Mouse (Mus musculus) hindbrain, embryonic 11.5 days (tissue): ENCODE results near the gene Thnsl1. TPM values are rescaled to one million over a fixed set of nuclear protein-coding genes. Genes with fewer than 3 reads are reported as not detected.

Experiments used
- ATAC-seq: fragments of 200-750 bp; cut with Nextera tagmentation; 2 replicates; pipeline ENCODE4 v1.8.0; 2017; ENCODE audit warnings: mild to moderate bottlenecking, moderate TSS enrichment, moderate library complexity; ENCODE audit not compliant: low FRiP score
- DNase-seq: peaks from one replicate; pipeline ENCODE4 v3.0.0-alpha.2; 2015; ENCODE audit warnings: low spot score
- H3K27ac ChIP-seq: fragments of 300-500 bp; sonication (generic); 2 replicates; pipeline ENCODE4 v1.5.1; 2014; ENCODE audit warnings: mild to moderate bottlenecking, low read depth, low read length
- H3K27me3 ChIP-seq: fragments of 300-500 bp; sonication (generic); 2 replicates; pipeline ENCODE4 v1.6.1; 2014; ENCODE audit warnings: mild to moderate bottlenecking, low read length, moderate library complexity, mixed read lengths; ENCODE audit not compliant: control insufficient read depth, insufficient read depth
- H3K36me3 ChIP-seq: fragments of 300-500 bp; sonication (generic); 2 replicates; pipeline ENCODE4 v1.6.1; 2014; ENCODE audit warnings: mild to moderate bottlenecking, low read length, moderate library complexity, mixed read lengths; ENCODE audit not compliant: control insufficient read depth, insufficient read depth
- H3K4me1 ChIP-seq: fragments of 300-500 bp; sonication (generic); replicated peaks from 2 replicates; pipeline ENCODE4 v1.6.1; 2014; ENCODE audit warnings: low read length, mixed read lengths; ENCODE audit not compliant: control insufficient read depth, insufficient read depth
- H3K4me2 ChIP-seq: fragments of 300-500 bp; sonication (generic); replicated peaks from 2 replicates; pipeline ENCODE4 v1.6.1; 2014; ENCODE audit warnings: mild to moderate bottlenecking, low read depth, low read length
- H3K4me3 ChIP-seq: fragments of 300-500 bp; sonication (generic); 2 replicates; pipeline ENCODE4 v1.5.1; 2014; ENCODE audit warnings: low read depth, low read length
- H3K9ac ChIP-seq: fragments of 300-500 bp; sonication (generic); 2 replicates; pipeline ENCODE4 v1.6.1; 2014; ENCODE audit warnings: low read depth, low read length
- H3K9me3 ChIP-seq: fragments of 300-500 bp; sonication (generic); 2 replicates; pipeline ENCODE4 v1.6.1; 2016; ENCODE audit warnings: low read length; ENCODE audit not compliant: control insufficient read depth
- WGBS: fragments of 180-500 bp; shearing (Covaris S2); extraction: QIAGEN DNeasy Blood & Tissue Kit; methylation state at CpG from one replicate; pipeline ENCODE4 v1.1.7; 2014; 5-methylcytosine and 5-hydroxymethylcytosine counted together
- polyA plus RNA-seq: library from polyadenylated mRNA; unstranded; fragments of >200 nt; fragmentation: Nextera tagmentation; extraction: Ambion mirVana; gene quantifications from 2 replicates; pipeline ENCODE4 v1.2.1, GENCODE M21; 2014

The Thnsl1 gene
- polyA plus RNA-seq, 1 experiment from 2014 or later, result 16.2 TPM

DNA sequence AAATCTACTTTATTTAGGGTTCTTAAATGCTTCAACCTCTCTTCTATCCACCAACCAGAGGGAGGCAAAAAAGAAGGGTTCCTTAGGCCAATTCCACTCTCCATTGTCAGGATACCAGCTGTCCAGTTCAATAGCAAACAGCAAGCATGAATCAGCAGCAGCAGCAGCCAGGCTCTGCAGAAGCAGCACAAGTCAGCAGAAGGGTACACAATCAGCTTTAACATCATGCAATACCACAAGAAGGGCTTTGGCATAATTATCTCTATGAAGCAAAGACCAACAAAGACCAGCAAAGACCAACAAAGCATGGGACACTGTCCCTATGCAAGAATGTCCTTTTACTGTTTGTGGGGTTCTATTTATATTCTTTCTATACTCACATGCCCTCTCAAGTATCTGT lies 48.8 kb downstream of the Thnsl1 start:
- Histone ChIP-seq H3K4me3 (no peak overlapping the region), H3K27me3 (no peaks in the 10 kb centered on the region), H3K9ac (no peak overlapping the region), H3K27ac (no peak overlapping the region), H3K4me2 (no peak overlapping the region), H3K4me1 (no peaks in the 10 kb centered on the region), H3K9me3 (no peaks in the 10 kb centered on the region), H3K36me3 (no peaks in the 10 kb centered on the region)
- ATAC-seq, result no peak
- no peak for DNase-seq

DNA sequence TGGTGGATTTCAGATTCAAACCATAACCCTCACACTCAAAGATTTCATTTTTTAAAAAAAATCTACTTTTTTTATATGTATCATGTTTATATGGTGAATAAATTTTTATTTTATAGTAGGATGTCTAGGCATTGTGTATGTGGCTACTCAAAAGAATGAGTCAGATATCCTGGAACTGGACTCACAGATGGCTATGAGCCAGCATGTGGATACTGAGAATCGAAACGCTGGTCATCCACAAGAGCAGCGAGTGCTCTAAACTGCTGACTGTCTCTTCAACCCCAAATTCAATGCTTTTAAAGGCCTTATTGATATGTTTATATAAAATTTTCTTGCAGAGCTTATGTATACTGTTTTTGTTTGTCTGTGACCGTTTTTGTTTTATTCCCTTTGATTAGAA lies 52.8 kb downstream of the Thnsl1 start:
- WGBS, result 95% methylated on average over 4 of the region's 4 CpGs

DNA sequence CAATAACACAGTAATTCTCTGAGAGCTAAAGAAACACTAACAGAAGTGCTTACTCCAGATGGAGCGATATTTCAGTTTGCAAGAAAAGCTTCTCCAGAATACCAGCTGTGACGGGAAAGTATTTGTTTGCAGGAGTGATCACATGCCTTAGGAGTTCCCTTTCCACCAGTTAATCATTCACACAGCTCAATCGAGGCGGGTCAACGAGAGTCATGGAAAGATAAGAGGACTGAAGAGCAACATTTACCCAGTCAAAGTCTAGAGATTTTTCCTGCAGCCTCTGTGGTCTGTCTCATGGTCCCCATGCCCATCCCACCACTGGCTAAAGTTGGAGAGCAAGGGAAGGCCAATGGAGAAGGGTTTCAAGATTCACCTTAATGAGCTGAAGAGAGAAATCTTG lies 53.6 kb downstream of the Thnsl1 start:
- H3K4me3 ChIP-seq, result no peak overlapping the region
- H3K27ac ChIP-seq, result no peak overlapping the region
- no peak for ATAC-seq
- no peak for DNase-seq
- no peaks in the 10 kb centered on the region for H3K27me3 ChIP-seq
- no peak overlapping the region for H3K4me2 ChIP-seq
- H3K9me3 ChIP-seq, result no peaks in the 10 kb centered on the region
- H3K4me1 ChIP-seq, result no peaks in the 10 kb centered on the region
- H3K36me3 ChIP-seq, result no peaks in the 10 kb centered on the region
- 65% methylated on average over 5 of the region's 5 CpGs for WGBS
- H3K9ac ChIP-seq, result no peak overlapping the region

More for the DNA sequence above, 52.8 kb downstream of the Thnsl1 start:
- no peaks in the 10 kb centered on the region for H3K4me1 ChIP-seq
- no peak overlapping the region for H3K4me3 ChIP-seq
- H3K36me3 ChIP-seq, result no peaks in the 10 kb centered on the region
- DNase-seq, result no peak
- H3K9ac ChIP-seq, result no peak overlapping the region
- no peak overlapping the region for H3K27ac ChIP-seq
- ATAC-seq, result no peak
- H3K9me3 ChIP-seq, result no peaks in the 10 kb centered on the region
- no peak overlapping the region for H3K4me2 ChIP-seq
- no peaks in the 10 kb centered on the region for H3K27me3 ChIP-seq

DNA sequence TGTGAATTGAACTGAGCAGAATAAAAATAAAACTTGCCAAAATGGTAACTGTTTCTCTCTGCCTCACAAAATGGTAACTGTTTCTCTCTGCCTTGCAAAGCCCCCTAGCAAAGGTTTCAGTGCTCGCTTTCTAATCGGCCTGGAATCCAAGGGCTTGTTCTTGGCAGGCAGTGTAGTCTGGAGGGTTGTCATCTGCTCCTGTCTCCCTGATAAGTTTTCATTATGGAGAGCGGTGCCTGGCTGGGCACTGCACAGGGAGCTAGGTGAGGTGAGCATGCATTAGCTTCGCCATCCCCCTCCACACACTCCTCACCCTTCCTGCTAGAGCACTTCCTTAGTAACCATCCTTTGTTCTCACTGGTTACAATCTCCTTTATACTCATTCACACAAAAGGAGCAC lies 54.5 kb downstream of the Thnsl1 start:
- DNase-seq (no peak), ATAC-seq (no peak)
- H3K9me3 ChIP-seq, result no peaks in the 10 kb centered on the region
- 73% methylated on average over 4 of the region's 4 CpGs for WGBS
- H3K36me3 ChIP-seq, result no peaks in the 10 kb centered on the region
- H3K9ac ChIP-seq, result no peak overlapping the region
- H3K27ac ChIP-seq, result no peak overlapping the region
- no peaks in the 10 kb centered on the region for H3K27me3 ChIP-seq
- no peak overlapping the region for H3K4me3 ChIP-seq
- no peak overlapping the region for H3K4me2 ChIP-seq
- no peaks in the 10 kb centered on the region for H3K4me1 ChIP-seq

DNA sequence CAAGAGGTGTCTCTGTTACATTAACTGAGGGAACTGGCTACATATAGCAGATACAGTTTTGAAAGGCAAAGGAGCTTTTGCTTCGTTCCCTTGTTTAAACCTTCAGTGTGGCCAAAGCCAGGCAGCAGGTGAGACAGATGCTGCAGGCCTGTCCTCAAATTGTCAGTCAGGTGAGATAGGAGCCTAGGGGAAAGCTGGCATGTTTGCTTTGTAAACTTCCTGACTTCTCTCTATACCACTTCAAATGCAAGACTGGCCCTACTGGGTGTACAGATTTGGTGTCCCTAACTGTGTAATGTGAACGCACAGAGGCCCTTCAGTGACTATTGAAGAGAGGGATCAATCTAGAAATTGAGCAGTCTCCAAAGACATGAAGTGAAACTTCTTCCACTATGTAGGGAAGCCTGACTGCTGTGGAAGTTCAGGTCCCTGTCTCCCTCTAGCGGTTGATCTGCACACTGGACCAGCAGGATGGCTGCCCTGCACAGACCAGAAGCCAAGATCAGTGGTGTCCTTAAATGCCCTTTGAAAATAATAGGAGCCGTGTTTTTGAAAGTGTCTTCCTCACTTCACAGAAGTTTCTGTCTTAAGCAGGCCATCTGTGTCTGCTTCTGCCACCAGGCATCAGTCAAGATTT lies 56.0 kb downstream of the Thnsl1 start:
- H3K4me2 ChIP-seq, result no peak overlapping the region
- no peak overlapping the region for H3K9ac ChIP-seq
- no peaks in the 10 kb centered on the region for H3K9me3 ChIP-seq
- no peak overlapping the region for H3K27ac ChIP-seq
- H3K27me3 ChIP-seq, result no peaks in the 10 kb centered on the region
- no peak overlapping the region for H3K4me3 ChIP-seq
- H3K36me3 ChIP-seq, result no peaks in the 10 kb centered on the region
- no peaks in the 10 kb centered on the region for H3K4me1 ChIP-seq
- ATAC-seq (peak; percentile 91), DNase-seq (peak; percentile 80)
- whole genome bisulfite sequencing, result 31% methylated on average over 4 of the region's 4 CpGs

DNA sequence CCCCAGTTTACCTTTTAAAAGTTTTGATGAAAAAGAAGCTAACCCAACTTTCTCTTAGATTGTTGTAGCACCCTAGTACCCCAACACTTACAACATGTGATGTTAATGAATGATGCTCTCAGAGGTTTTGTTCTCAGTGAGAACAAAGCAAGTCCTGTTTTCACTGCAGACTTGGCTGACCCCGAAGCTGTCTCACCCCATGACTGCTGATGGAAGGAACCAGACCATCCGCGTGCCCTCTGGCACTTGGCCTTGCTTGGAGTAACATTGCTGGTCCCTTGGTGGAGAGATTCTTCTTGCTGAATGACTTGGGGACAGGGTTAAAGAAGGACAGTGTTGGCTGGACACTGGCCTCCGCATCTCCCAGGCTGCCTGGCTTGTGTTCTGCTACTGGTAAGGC lies 58.5 kb downstream of the Thnsl1 start:
- 77% methylated on average over 4 of the region's 4 CpGs for WGBS
- no peak for ATAC-seq
- no peak overlapping the region for H3K27ac ChIP-seq
- H3K4me2 ChIP-seq, result no peak overlapping the region
- no peaks in the 10 kb centered on the region for H3K27me3 ChIP-seq
- H3K9me3 ChIP-seq, result no peaks in the 10 kb centered on the region
- no peaks in the 10 kb centered on the region; the same call in none of the 2 replicates for H3K4me1 ChIP-seq
- H3K4me3 ChIP-seq, result no peak overlapping the region
- H3K9ac ChIP-seq, result no peak overlapping the region
- no peaks in the 10 kb centered on the region for H3K36me3 ChIP-seq
- DNase-seq, result no peak

Other genes with a start within 250 kb of the Thnsl1 start
- gene Arhgap21, start 236.8 kb upstream of the Thnsl1 start, polyA plus RNA-seq, result 56.8 and 69.4 TPM in 2 replicates
- 3.7 TPM in 2 replicates for gene Enkur, start 359 bp upstream of the Thnsl1 start, polyA plus RNA-seq
- 0.49 and 0.56 TPM in 2 replicates for gene Gpr158, start 161.8 kb downstream of the Thnsl1 start, polyA plus RNA-seq